Mouse (Mus musculus) stomach, embryonic 15.5 days (tissue): ENCODE data around the gene Pcmt1. TPM values are rescaled to one million over a fixed set of nuclear protein-coding genes. Genes with fewer than 3 reads are reported as not detected.

Source experiments
- ATAC-seq: fragments of 200-750 bp; cut with Nextera tagmentation; 2 replicates; pipeline ENCODE4 v1.8.0; 2017; ENCODE audit warnings: low read depth, moderate number of reproducible peaks, moderate TSS enrichment; ENCODE audit not compliant: insufficient read depth, low FRiP score
- H3K27ac ChIP-seq: fragments of 300-500 bp; sonication (generic); 2 replicates; pipeline ENCODE4 v1.5.1; 2015; ENCODE audit warnings: mild to moderate bottlenecking, inconsistent platforms
- H3K27me3 ChIP-seq: fragments of 300-500 bp; sonication (generic); replicated peaks from 2 replicates; pipeline ENCODE4 v1.6.1; 2015; ENCODE audit warnings: inconsistent platforms
- H3K36me3 ChIP-seq: fragments of 300-500 bp; sonication (generic); 2 replicates; pipeline ENCODE4 v1.6.1; 2015; ENCODE audit warnings: inconsistent platforms
- H3K4me1 ChIP-seq: fragments of 300-500 bp; sonication (generic); 2 replicates; pipeline ENCODE4 v1.6.1; 2015; ENCODE audit warnings: inconsistent platforms
- H3K4me2 ChIP-seq: fragments of 300-500 bp; sonication (generic); 2 replicates; pipeline ENCODE4 v1.6.1; 2015; ENCODE audit warnings: mild to moderate bottlenecking, inconsistent platforms
- H3K4me3 ChIP-seq: fragments of 300-500 bp; sonication (generic); replicated peaks from 2 replicates; pipeline ENCODE4 v1.5.1; 2015; ENCODE audit warnings: inconsistent platforms
- H3K9ac ChIP-seq: fragments of 300-500 bp; sonication (generic); 2 replicates; pipeline ENCODE4 v1.6.1; 2015; ENCODE audit warnings: inconsistent platforms
- H3K9me3 ChIP-seq: fragments of 300-500 bp; sonication (generic); 2 replicates; pipeline ENCODE4 v1.6.1; 2016; ENCODE audit warnings: inconsistent platforms
- WGBS: fragments of 180-500 bp; shearing (Covaris S2); methylation state at CpG from one replicate; pipeline ENCODE4 v1.1.7; 2015; 5-methylcytosine and 5-hydroxymethylcytosine counted together
- polyA plus RNA-seq: library from polyadenylated mRNA; unstranded; fragments of >200 nt; fragmentation: Nextera tagmentation; extraction: Ambion mirVana; gene quantifications from 2 replicates; pipeline ENCODE4 v1.2.1, GENCODE M21; 2015

Pcmt1 gene
- polyA plus RNA-seq, 1 experiment from 2014 or later, result 105 TPM

DNA sequence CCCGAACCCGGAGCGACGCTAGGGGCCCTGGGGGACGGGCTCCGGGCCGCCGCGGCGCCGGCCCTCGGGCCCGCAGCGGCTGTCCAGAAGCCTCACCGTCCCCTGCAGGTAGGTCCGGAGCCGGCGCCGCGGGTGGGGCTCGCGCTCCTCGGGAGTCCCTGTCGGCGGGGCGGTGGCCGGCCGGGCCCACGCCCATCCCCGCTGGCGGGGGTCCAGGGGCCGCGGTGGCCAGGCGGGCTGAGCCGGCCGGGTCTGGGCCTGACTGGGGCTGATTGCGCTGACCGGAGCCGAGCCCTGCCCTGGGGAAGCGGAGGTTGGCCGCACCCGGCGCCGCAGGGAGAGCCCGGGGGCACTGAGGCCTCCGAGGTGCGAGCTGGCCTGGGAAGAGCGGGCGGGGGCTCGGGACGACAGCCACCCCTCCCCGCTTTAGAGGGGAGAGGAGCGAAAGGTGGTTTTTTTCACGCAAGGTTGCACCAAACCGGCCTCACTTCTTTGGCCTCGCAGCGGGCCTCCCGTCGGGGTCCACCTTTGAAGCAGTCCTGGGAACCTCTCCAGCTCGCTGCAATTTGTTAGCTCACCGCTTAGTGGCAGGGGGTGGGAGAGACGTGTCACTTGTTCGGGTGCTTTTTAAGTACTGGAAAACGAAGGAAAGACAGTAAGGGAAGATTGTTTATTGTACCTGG is 548 bp upstream of the Pcmt1 start:
- H3K27me3 ChIP-seq, result no peaks in the 10 kb centered on the region
- peaks cover 12% of the 10 kb centered on the region for H3K36me3 ChIP-seq
- peaks cover 17% of the 10 kb centered on the region for H3K4me1 ChIP-seq
- H3K9me3 ChIP-seq, result no peaks in the 10 kb centered on the region
- peak; percentile 89 for ATAC-seq
- peak overlapping the region; percentile 73 for H3K4me2 ChIP-seq
- peak overlapping the region; percentile 72 for H3K4me3 ChIP-seq
- peak overlapping the region; percentile 97 for H3K27ac ChIP-seq
- peak overlapping the region; percentile 97 for H3K9ac ChIP-seq
- WGBS, result under 1% methylated on average over 53 of the region's 64 CpGs

GRCm38 (mm10) chr10:7673673-7674072 is 7.3 kb downstream of the Pcmt1 start:
- no peaks in the 10 kb centered on the region for H3K9me3 ChIP-seq
- no peaks in the 10 kb centered on the region for H3K4me1 ChIP-seq
- no peak for ATAC-seq
- H3K27me3 ChIP-seq, result no peaks in the 10 kb centered on the region
- H3K27ac ChIP-seq, result no peak overlapping the region
- H3K9ac ChIP-seq, result no peak overlapping the region
- WGBS, result 73% methylated on average over 1 of the region's 1 CpGs
- H3K36me3 ChIP-seq, result peaks cover 29% of the 10 kb centered on the region
- H3K4me3 ChIP-seq, result no peak overlapping the region
- H3K4me2 ChIP-seq, result no peak overlapping the region

DNA sequence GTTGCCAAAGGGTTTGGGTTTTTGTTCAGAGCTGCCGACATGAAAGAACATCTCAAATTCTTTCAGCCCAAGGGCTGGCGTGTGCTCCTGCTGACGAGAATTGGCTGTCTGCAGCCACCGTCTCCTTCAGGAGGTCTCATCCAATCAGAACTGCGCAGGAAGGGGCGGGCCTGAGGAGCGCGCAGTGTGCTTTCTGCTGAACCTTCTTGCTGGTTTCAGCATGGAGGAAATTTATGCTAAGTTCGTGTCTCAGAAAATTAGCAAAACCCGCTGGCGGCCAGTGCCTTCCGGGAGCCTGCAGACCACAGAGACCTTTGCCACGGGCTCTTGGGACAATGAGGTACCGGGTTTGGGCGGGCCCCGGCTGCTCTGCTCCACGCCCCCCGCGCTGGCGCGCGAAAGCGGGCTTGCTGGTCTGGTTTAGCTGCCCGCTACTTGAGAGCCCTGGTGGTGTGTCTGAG is 13.6 kb downstream of the Pcmt1 start, which contains the start of gene Nup43:
TSS of gene Nup43 (plus strand) at position 162 of the 461 bp plus-strand sequence.
- peaks cover 4% of the 10 kb centered on the region; the same call in 1 of the 2 replicates for H3K4me1 ChIP-seq
- H3K9ac ChIP-seq, result peak within 1 kb of the TSS; percentile 58
- H3K27ac ChIP-seq, result peak within 1 kb of the TSS; percentile 86
- under 1% methylated on average over 24 of the region's 24 CpGs for WGBS
- 0 out of 2 replicates have a peak, but pooled peaks cover 7% of the 10 kb centered on the region for H3K36me3 ChIP-seq
- no peaks in the 10 kb centered on the region for H3K9me3 ChIP-seq
- H3K4me2 ChIP-seq, result peak within 1 kb of the TSS; percentile 76
- H3K4me3 ChIP-seq, result peak within 1 kb of the TSS; percentile 85
- H3K27me3 ChIP-seq, result no peaks in the 10 kb centered on the region
- ATAC-seq, result peak; percentile 78

DNA sequence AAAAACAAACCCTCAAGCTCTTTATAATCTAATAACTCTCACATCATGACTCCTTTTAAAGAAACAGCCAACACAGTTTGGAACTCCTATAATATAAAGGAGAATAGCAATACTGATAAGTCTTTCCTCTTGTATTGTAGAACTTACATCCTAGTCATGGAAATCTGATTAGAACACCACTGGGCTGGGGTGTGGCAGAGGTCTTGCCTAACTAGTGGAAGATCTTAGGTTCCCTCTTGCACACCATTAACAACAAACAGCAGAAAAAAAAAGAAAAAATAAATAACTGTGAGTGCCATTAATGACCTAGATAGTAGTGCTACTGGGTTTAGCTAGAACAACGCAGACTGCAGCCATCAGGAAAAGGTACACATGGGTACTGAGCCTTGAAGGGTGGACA is 16.0 kb downstream of the Pcmt1 start:
- no peak for ATAC-seq
- 85% methylated on average over 1 of the region's 1 CpGs for WGBS

GRCm38 (mm10) chr10:7664027-7664526 is 16.9 kb downstream of the Pcmt1 start:
- Histone ChIP-seq H3K4me3 (peak overlapping the region; percentile 83), H3K27me3 (no peaks in the 10 kb centered on the region), H3K4me1 (peaks cover 4% of the 10 kb centered on the region; the same call in 1 of the 2 replicates), H3K4me2 (peak overlapping the region; percentile 83), H3K27ac (no peak overlapping the region), H3K9ac (peak overlapping the region; percentile 93; the same call in 1 of the 2 replicates), H3K9me3 (no peaks in the 10 kb centered on the region), H3K36me3 (no peaks in the 10 kb centered on the region)
- WGBS, result 52% methylated on average over 6 of the region's 6 CpGs
- ATAC-seq, result no peak

More for the DNA sequence above, 16.0 kb downstream of the Pcmt1 start:
- H3K27ac ChIP-seq, result no peak overlapping the region
- peaks cover 4% of the 10 kb centered on the region; the same call in 1 of the 2 replicates for H3K4me1 ChIP-seq
- H3K9me3 ChIP-seq, result no peaks in the 10 kb centered on the region
- H3K36me3 ChIP-seq, result no peaks in the 10 kb centered on the region
- H3K4me3 ChIP-seq, result no peak overlapping the region
- no peak overlapping the region for H3K9ac ChIP-seq
- no peaks in the 10 kb centered on the region for H3K27me3 ChIP-seq
- H3K4me2 ChIP-seq, result no peak overlapping the region

GRCm38 (mm10) chr10:7663159-7664026 is 17.5 kb downstream of the Pcmt1 start:
- H3K36me3 ChIP-seq, result no peaks in the 10 kb centered on the region
- H3K27ac ChIP-seq, result peak overlapping the region; percentile 90
- WGBS, result under 1% methylated on average over 64 of the region's 64 CpGs

GRCm38 (mm10) chr10:7662471-7663141 is 18.3 kb downstream of the Pcmt1 start:
- peak; percentile 76 for ATAC-seq
- peak overlapping the region; percentile 83 for H3K4me3 ChIP-seq
- H3K4me1 ChIP-seq, result no peaks in the 10 kb centered on the region; the same call in 1 of the 2 replicates
- WGBS, result under 1% methylated on average over 43 of the region's 44 CpGs
- H3K27ac ChIP-seq, result peak overlapping the region; percentile 90
- H3K9me3 ChIP-seq, result no peaks in the 10 kb centered on the region
- peak overlapping the region; percentile 93 for H3K9ac ChIP-seq
- H3K4me2 ChIP-seq, result peak overlapping the region; percentile 83
- H3K36me3 ChIP-seq, result no peaks in the 10 kb centered on the region
- no peaks in the 10 kb centered on the region for H3K27me3 ChIP-seq

More at GRCm38 (mm10) chr10:7663159-7664026, 17.5 kb downstream of the Pcmt1 start:
- Histone ChIP-seq H3K9me3 (no peaks in the 10 kb centered on the region), H3K9ac (peak overlapping the region; percentile 93), H3K27me3 (no peaks in the 10 kb centered on the region), H3K4me3 (peak overlapping the region; percentile 83), H3K4me2 (peak overlapping the region; percentile 83), H3K4me1 (peaks cover 4% of the 10 kb centered on the region; the same call in 1 of the 2 replicates)
- peak; percentile 93 for ATAC-seq

DNA sequence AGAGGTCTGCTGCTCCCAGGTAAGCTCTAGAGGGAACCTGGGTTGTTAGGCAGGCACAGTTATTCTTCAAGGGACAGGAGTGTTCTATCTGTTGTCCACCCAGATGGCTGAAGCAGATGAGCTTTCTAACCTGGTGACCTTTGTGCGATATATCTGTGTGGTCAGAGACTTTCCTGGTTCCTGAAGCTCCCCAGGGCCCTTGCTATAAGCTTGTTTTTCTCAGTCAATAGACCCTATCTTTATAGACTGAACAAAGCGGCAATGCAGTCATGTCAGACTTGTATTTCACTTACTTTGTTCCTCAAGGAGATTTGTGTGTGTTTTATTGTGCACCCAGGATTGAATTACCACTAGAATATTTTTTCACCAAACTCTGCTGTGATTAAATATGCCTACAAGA is 29.9 kb downstream of the Pcmt1 start:
- no peak overlapping the region for H3K27ac ChIP-seq
- H3K36me3 ChIP-seq, result 0 out of 2 replicates have a peak, but pooled peaks cover 8% of the 10 kb centered on the region
- H3K4me2 ChIP-seq, result no peak overlapping the region
- H3K4me3 ChIP-seq, result no peak overlapping the region
- no peaks in the 10 kb centered on the region for H3K27me3 ChIP-seq
- H3K9me3 ChIP-seq, result no peaks in the 10 kb centered on the region
- no peak overlapping the region for H3K9ac ChIP-seq
- no peak for ATAC-seq
- H3K4me1 ChIP-seq, result no peaks in the 10 kb centered on the region
- WGBS, result 89% methylated on average over 2 of the region's 2 CpGs

- Histone ChIP-seq H3K4me1 (no peaks in the 10 kb centered on the region), H3K36me3 (peaks cover 14% of the 10 kb centered on the region; the same call in 1 of the 2 replicates), H3K27ac (no peak overlapping the region), H3K9me3 (no peaks in the 10 kb centered on the region), H3K9ac (no peak overlapping the region), H3K4me2 (no peak overlapping the region), H3K4me3 (no peak overlapping the region), H3K27me3 (no peaks in the 10 kb centered on the region)
- 86% methylated on average over 4 of the region's 4 CpGs for WGBS
- no peak for ATAC-seq
Observed at GRCm38 (mm10) chr10:7649059-7649458, 31.9 kb downstream of the Pcmt1 start.

DNA sequence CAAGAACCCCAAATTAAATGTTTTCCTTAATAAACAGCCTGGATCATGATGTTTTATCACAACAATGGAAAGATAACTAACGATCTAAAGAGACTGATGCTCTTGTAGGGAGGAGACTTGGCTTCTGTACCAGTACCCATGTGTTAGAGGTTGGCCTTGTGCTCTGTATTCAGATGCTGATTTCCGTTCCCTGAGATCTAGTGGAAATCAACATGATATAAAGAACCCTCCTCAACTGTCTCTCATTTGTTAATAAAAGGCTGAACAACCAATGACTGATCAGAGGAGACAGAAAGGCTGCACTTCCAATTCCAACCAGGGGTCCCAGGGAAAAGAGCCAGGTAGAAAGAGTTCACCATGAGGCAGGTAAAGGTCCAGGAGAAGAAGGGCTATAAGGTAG is 35.0 kb downstream of the Pcmt1 start:
- 86% methylated on average over 2 of the region's 2 CpGs for WGBS
- ATAC-seq, result no peak
- Histone ChIP-seq H3K4me1 (no peaks in the 10 kb centered on the region), H3K9me3 (no peaks in the 10 kb centered on the region), H3K27me3 (no peaks in the 10 kb centered on the region), H3K36me3 (peaks cover 30% of the 10 kb centered on the region; the same call in 1 of the 2 replicates), H3K4me2 (no peak overlapping the region), H3K4me3 (no peak overlapping the region), H3K27ac (no peak overlapping the region), H3K9ac (no peak overlapping the region)

DNA sequence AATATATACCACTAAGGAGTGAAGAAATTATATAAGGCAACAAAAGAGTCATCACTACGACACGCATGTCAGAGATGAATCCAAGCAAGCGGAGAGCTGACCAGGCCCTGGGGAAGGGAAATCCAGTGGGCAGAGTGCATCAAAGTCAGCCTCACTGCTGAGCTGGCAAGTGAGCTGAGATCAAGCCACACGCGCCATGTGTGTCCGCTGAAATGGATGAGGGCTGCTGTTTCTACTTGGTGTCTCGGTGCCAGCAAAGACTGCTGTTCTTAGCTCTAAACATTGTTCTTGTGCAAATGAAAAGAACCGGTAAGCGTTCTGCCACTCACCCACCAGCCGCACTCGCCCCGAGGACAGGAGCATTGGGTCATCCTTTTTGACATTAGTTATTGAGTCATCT is 40.6 kb downstream of the Pcmt1 start:
- Histone ChIP-seq H3K27me3 (no peaks in the 10 kb centered on the region), H3K27ac (no peak overlapping the region), H3K9ac (no peak overlapping the region), H3K4me3 (no peak overlapping the region), H3K9me3 (no peaks in the 10 kb centered on the region), H3K4me2 (no peak overlapping the region), H3K36me3 (peaks cover 41% of the 10 kb centered on the region), H3K4me1 (no peaks in the 10 kb centered on the region)
- no peak for ATAC-seq
- 96% methylated on average over 12 of the region's 12 CpGs for WGBS
